Mouse (Mus musculus) limb, embryonic 14.5 days (tissue): ENCODE measurements at regions not wholly inside any gene's neighbourhood (a gene's known extent, or its start where the extent isn't known, plus 50 kb on each side); places are given as distances from the start of the nearest gene placed in this dataset.

Source experiments
- ATAC-seq: fragments of 200-750 bp; cut with Nextera tagmentation; 2 replicates; pipeline ENCODE4 v1.8.0; 2017; ENCODE audit warnings: low read depth, moderate number of reproducible peaks, moderate TSS enrichment; ENCODE audit not compliant: low FRiP score
- DNase-seq: peaks from one replicate; pipeline ENCODE4 v3.0.0-alpha.2; 2015; ENCODE audit warnings: low spot score
- H3K27ac ChIP-seq: fragments of 300-500 bp; sonication (generic); replicated peaks from 2 replicates; pipeline ENCODE4 v1.5.1; 2014; ENCODE audit warnings: low read depth, mild to moderate bottlenecking, low read length, moderate library complexity, mixed read lengths
- H3K27me3 ChIP-seq: fragments of 300-500 bp; sonication (generic); 2 replicates; pipeline ENCODE4 v1.6.1; 2014; ENCODE audit warnings: low read length, mixed read lengths; ENCODE audit not compliant: control insufficient read depth, insufficient read depth
- H3K36me3 ChIP-seq: fragments of 300-500 bp; sonication (generic); 2 replicates; pipeline ENCODE4 v1.6.1; 2014; ENCODE audit warnings: mild to moderate bottlenecking, low read length, moderate library complexity, mixed read lengths; ENCODE audit not compliant: control insufficient read depth, insufficient read depth
- H3K4me1 ChIP-seq: fragments of 300-500 bp; sonication (generic); 2 replicates; pipeline ENCODE4 v1.6.1; 2014; ENCODE audit warnings: antibody characterized with exemption, low read length, mixed read lengths; ENCODE audit not compliant: control insufficient read depth, insufficient read depth
- H3K4me2 ChIP-seq: fragments of 300-500 bp; sonication (generic); replicated peaks from 2 replicates; pipeline ENCODE4 v1.6.1; 2014; ENCODE audit warnings: low read depth, mild to moderate bottlenecking, low read length, moderate library complexity; ENCODE audit not compliant: severe bottlenecking
- H3K4me3 ChIP-seq: fragments of 300-500 bp; sonication (generic); replicated peaks from 2 replicates; pipeline ENCODE4 v1.5.1; 2014; ENCODE audit warnings: low read length
- H3K9ac ChIP-seq: fragments of 300-500 bp; sonication (generic); 2 replicates; pipeline ENCODE4 v1.6.1; 2014; ENCODE audit warnings: mild to moderate bottlenecking, low read depth, low read length, moderate library complexity; ENCODE audit not compliant: severe bottlenecking
- H3K9me3 ChIP-seq: fragments of 300-500 bp; sonication (generic); 2 replicates; pipeline ENCODE4 v1.6.1; 2016; ENCODE audit warnings: low read length; ENCODE audit not compliant: control insufficient read depth
- POLR2A ChIP-seq: fragments of 200-500 bp; IDR thresholded peaks from 2 replicates; pipeline ENCODE4 v1.8.0; 2012; ENCODE audit warnings: inconsistent platforms, mild to moderate bottlenecking, moderate library complexity, borderline replicate concordance; ENCODE audit not compliant: insufficient read depth, insufficient read length; ENCODE audit errors: extremely low read depth
- WGBS: fragments of 180-500 bp; shearing (Covaris S2); extraction: QIAGEN DNeasy Blood & Tissue Kit; methylation state at CpG from one replicate; pipeline ENCODE4 v1.1.7; 2014; 5-methylcytosine and 5-hydroxymethylcytosine counted together

DNA sequence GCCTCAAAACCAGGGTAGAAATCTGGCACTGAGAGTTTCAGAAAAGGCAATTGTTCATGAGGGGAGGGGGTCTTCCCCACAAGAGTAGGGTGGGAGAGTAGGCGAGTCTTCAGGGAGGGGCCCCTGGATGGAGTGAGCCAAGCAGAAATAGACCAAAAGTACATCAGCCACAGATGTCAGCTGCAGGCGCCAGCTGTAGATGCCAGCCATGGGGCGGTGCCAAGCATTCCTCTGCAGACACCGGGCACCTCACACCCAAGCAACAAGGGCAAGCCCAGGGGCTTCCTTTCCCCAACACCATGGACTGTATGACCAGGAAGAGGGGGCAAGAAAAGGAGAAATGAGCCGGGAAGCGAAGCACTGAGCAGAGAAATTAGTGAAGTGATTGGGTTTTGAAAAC is 613.9 kb upstream of the 2610301B20Rik start:
- no peak overlapping the region for H3K27ac ChIP-seq
- DNase-seq, result no peak
- no peak for ATAC-seq
- no peak overlapping the region for H3K4me3 ChIP-seq
- TF ChIP-seq POLR2A, result no peak
- H3K9ac ChIP-seq, result no peak overlapping the region
- no peaks in the 10 kb centered on the region for H3K27me3 ChIP-seq
- no peaks in the 10 kb centered on the region for H3K4me1 ChIP-seq
- no peaks in the 10 kb centered on the region for H3K9me3 ChIP-seq
- H3K36me3 ChIP-seq, result no peaks in the 10 kb centered on the region
- no peak overlapping the region for H3K4me2 ChIP-seq
- 79% methylated on average over 6 of the region's 6 CpGs for WGBS

DNA sequence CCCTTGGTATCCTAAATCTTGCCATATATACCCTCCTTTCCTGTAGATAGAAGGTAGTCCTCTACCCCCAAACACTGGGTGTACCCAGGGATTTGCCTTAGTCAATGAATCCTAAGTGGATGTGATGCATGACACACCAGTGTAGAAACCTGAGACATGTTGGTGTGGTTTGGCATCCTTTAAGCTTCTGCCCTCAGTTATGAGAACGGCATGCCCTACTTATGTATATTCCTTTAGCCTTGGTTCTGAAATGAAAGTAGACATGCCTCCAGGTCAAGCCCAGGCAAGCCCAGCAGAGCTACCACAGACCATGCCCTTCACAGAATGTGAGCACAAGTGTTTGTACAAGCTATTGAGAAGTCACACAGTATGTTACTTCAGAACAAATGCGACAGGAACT is 608.4 kb upstream of the 2610301B20Rik start:
- Histone ChIP-seq H3K9ac (no peak overlapping the region), H3K4me1 (no peaks in the 10 kb centered on the region), H3K27ac (no peak overlapping the region), H3K27me3 (no peaks in the 10 kb centered on the region), H3K9me3 (no peaks in the 10 kb centered on the region), H3K4me2 (no peak overlapping the region), H3K36me3 (no peaks in the 10 kb centered on the region), H3K4me3 (no peak overlapping the region)
- no peak for TF ChIP-seq POLR2A
- DNase-seq (no peak), ATAC-seq (no peak)
- WGBS, result 62% methylated on average over 2 of the region's 2 CpGs

DNA sequence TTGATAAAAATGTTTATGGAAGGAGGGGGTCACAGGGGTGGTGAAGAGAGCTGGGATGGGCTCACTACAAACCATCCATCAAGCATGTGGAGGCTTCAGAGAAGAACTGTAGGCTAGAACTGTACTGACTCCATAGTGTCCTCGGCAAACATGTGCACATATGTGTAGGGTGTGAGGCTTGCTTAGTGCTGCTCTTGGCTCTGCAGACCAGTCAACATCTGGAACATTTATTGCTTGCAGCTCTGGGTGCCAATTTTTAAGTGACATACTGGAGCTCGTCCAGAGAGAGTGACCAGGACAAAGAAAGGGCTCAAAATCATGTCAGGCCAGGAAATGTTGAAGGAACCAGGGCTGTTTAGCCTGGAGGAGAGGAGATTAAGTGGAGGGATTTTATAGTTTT is 588.7 kb upstream of the 2610301B20Rik start:
- no peak for TF ChIP-seq POLR2A
- DNase-seq (peak; percentile 21), ATAC-seq (peak; percentile 30; the same call in 1 of the 2 replicates)
- Histone ChIP-seq H3K4me2 (no peak overlapping the region), H3K4me1 (peaks cover 5% of the 10 kb centered on the region; the same call in 1 of the 2 replicates), H3K36me3 (no peaks in the 10 kb centered on the region), H3K9me3 (no peaks in the 10 kb centered on the region), H3K9ac (no peak overlapping the region), H3K4me3 (no peak overlapping the region), H3K27me3 (no peaks in the 10 kb centered on the region), H3K27ac (no peak overlapping the region)
- 30% methylated on average over 2 of the region's 2 CpGs for WGBS

DNA sequence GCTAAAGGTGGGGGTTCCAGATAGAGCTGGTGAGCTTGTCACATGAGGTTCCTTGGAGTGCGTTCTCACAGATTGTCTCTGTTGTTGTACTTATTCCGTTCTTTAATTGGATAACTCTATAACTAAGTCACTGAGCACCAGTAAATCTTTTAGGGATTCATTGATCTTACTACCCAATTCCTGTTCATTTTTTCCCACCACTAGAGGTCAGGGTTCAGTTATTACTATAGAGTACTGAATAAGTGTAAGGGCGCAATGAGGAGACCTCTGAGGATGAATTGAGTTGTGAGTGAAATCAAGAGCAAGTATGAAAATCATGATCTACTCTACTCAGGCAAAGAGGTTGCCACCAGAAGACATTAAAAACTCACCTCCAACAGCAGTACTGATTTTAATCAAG is 584.0 kb upstream of the 2610301B20Rik start:
- TF ChIP-seq POLR2A, result no peak
- ATAC-seq, result no peak
- Histone ChIP-seq H3K9me3 (no peaks in the 10 kb centered on the region), H3K4me3 (no peak overlapping the region), H3K27me3 (no peaks in the 10 kb centered on the region), H3K4me1 (peaks cover 4% of the 10 kb centered on the region; the same call in 1 of the 2 replicates), H3K36me3 (no peaks in the 10 kb centered on the region), H3K27ac (no peak overlapping the region), H3K9ac (no peak overlapping the region), H3K4me2 (no peak overlapping the region)
- DNase-seq, result peak; percentile 65
- WGBS, result 65% methylated on average over 3 of the region's 3 CpGs

DNA sequence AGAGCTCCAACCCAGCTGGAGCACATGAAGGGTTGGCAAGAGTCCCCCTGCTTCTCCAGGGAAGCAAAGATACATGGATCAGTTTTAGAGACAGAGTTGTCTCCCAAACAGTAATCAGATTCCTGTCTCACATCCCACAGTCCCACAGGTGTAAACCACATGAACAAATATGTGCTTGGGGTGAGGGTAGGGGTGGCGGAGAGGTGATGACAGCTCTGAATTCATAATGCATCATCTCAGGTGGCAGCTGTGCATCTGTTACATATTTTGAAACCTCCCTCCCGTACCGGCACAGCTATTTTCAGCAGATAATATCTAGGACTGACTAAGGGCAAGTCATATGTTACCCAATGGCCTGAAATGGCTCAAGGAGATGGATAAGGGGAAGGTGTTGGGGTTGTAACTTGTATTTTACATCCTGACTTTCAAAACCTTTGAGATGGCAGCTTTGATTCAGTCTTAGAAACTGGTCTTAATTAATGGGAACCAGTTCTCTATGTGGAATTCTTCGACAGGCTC is 579.2 kb upstream of the 2610301B20Rik start:
- Histone ChIP-seq H3K9ac (no peak overlapping the region), H3K4me2 (no peak overlapping the region), H3K27me3 (no peaks in the 10 kb centered on the region), H3K27ac (no peak overlapping the region), H3K4me1 (no peaks in the 10 kb centered on the region), H3K9me3 (no peaks in the 10 kb centered on the region), H3K36me3 (no peaks in the 10 kb centered on the region), H3K4me3 (no peak overlapping the region)
- no peak for DNase-seq
- TF ChIP-seq POLR2A, result no peak
- WGBS, result 63% methylated on average over 4 of the region's 4 CpGs
- ATAC-seq, result no peak

DNA sequence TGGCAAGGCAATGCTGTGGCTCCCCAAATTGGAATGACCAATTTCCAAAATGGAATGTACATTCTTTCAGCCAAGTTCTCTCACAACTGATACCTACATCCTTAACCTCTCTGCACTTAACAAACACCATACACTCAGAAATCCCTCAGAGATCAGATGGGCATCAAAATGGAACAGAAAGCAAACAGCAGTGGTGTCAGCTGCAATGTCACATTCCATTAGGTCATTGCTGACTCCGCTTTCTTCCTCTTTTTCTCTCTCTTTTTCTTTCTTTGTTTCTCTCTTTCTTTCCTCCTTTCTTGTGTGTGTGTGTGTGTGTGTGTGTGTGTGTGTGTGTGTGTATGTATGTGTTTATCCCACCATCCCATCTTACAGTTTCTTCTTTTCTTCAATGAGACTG is 578.1 kb upstream of the 2610301B20Rik start:
- Histone ChIP-seq H3K4me1 (no peaks in the 10 kb centered on the region), H3K27ac (no peak overlapping the region), H3K9me3 (no peaks in the 10 kb centered on the region), H3K27me3 (no peaks in the 10 kb centered on the region), H3K36me3 (no peaks in the 10 kb centered on the region), H3K4me3 (no peak overlapping the region), H3K9ac (no peak overlapping the region), H3K4me2 (no peak overlapping the region)
- no peak for TF ChIP-seq POLR2A
- WGBS, result 100% methylated on average over 1 of the region's 1 CpGs
- no peak for ATAC-seq
- no peak for DNase-seq
